Mouse (Mus musculus) right cerebral cortex, adult 18-20 months (tissue): ENCODE results near the gene Asdurf.
A peak's percentile ranks its signal among the peaks of the same experiment; 100 is the strongest.
"Not testable (repeated sequence)": the region's sequence is repeated elsewhere in the genome, so short reads cannot be mapped to it uniquely, and the experiment has no call there.

ENCODE experiments used
- DNase-seq: peaks from one replicate; pipeline ENCODE4 v3.0.0; 2022; ENCODE audit warnings: mixed read lengths

Gene Asdurf

GRCm38 (mm10) chr1:53352327-53353261, at the start of gene Asdurf, which contains the start of the genes Gm28551 and Asnsd1:
Asdurf (minus strand) TSS chr1:53352619.
Gm28551 (minus strand) TSS chr1:53352667.
Asnsd1 (minus strand) TSS chr1:53352752.
- DNase-seq = peak; percentile 97

- peak; percentile 21 for DNase-seq
Measured at GRCm38 (mm10) chr1:53393936-53394760, 41.7 kb upstream of the Asdurf start.

- no peak for DNase-seq
Measured at GRCm38 (mm10) chr1:53388762-53389161, 36.3 kb upstream of the Asdurf start.

GRCm38 (mm10) chr1:53384085-53384688, 31.8 kb upstream of the Asdurf start:
- DNase-seq = no peak

GRCm38 (mm10) chr1:53377731-53378130, 25.3 kb upstream of the Asdurf start:
- no peak for DNase-seq

- DNase-seq = not testable (repeated sequence)
Measured at GRCm38 (mm10) chr1:53375965-53376364, 23.5 kb upstream of the Asdurf start.

GRCm38 (mm10) chr1:53358988-53359387, 6.6 kb upstream of the Asdurf start:
- no peak for DNase-seq

GRCm38 (mm10) chr1:53341071-53341470, 11.3 kb downstream of the Asdurf start:
- DNase-seq = no peak

- not testable (repeated sequence) for DNase-seq
Measured at GRCm38 (mm10) chr1:53337403-53337802, 15.0 kb downstream of the Asdurf start.

- DNase-seq = no peak
Measured at GRCm38 (mm10) chr1:53335465-53335864, 17.0 kb downstream of the Asdurf start.

- DNase-seq = not testable (repeated sequence)
Measured at GRCm38 (mm10) chr1:53333527-53333926, 18.9 kb downstream of the Asdurf start.

GRCm38 (mm10) chr1:53324827-53325494, 27.5 kb downstream of the Asdurf start:
- no peak for DNase-seq

GRCm38 (mm10) chr1:53324277-53324676, 28.1 kb downstream of the Asdurf start:
- no peak for DNase-seq

- DNase-seq = no peak
Measured at GRCm38 (mm10) chr1:53323254-53323653, 29.2 kb downstream of the Asdurf start.

GRCm38 (mm10) chr1:53321662-53322344, 30.6 kb downstream of the Asdurf start:
- DNase-seq = no peak

- peak; percentile 88 for DNase-seq
Measured at GRCm38 (mm10) chr1:53312989-53313967, 39.1 kb downstream of the Asdurf start, which contains the start of gene Osgepl1. Osgepl1 (plus strand) TSS chr1:53313624.

- no peak for DNase-seq
Measured at GRCm38 (mm10) chr1:53300506-53300905, 51.9 kb downstream of the Asdurf start.
